15 mouse cellular contexts compared by ENCODE assay signal in the genomic region with DNA sequence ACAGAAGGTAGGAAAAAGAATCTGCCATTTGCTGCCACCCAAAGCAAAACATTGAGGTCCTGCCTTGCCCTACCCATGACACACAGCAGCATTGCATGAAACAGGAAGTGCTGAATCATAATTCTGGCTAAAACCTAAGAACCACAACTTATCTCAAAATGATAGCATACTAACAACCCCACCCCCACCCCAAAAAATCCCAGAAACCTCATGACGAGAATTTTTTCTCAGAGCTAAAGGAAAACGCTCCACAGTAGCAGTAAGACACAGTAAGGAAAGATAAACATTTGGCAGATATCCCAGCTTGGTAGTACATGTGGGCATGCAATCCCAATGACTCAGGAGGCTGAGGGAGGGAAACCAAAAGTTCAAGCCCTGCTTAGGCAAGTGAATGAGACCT. TPM values are rescaled to one million over a fixed set of nuclear protein-coding genes. Genes with fewer than 3 reads are reported as not detected.
DNase-seq lines count a peak whose midpoint lies in the region; ATAC-seq and TF ChIP-seq lines count a peak whose summit lies in the region.
"Had no signal": no experiment of that assay in that cellular context is flagged by ENCODE, and none has a peak within 500 bp of the region (broad histone marks: within the 10 kb centered on the region; RNA-seq: fewer than 3 reads in every experiment).

No protein-coding gene starts in this region.

- H3K4me1 ChIP-seq in G1E (ENCODE audit: insufficient read depth, low read depth, low read length): peaks cover 11% of the 10 kb centered on the region; the same call in 1 of the 2 replicates

- peaks cover 59% of the 10 kb centered on the region for H3K79me2 ChIP-seq in C2C12 (ENCODE audit: control insufficient read depth, insufficient read depth)

- H3K36me3 ChIP-seq in C2C12 (ENCODE audit: control insufficient read depth, insufficient read depth) (peaks cover 10% of the 10 kb centered on the region), G1E (replicated peaks) (peaks cover 4% of the 10 kb centered on the region)
- H3K36me3 ChIP-seq: liver, embryonic 12.5 days had no signal

- H3K79me3 ChIP-seq in C2C12 (ENCODE audit: low read depth): peaks cover 17% of the 10 kb centered on the region

- H3K4me3 ChIP-seq in C2C12 (ENCODE audit: insufficient read depth, poor library complexity, severe bottlenecking): no peak overlapping the region
- H3K4me3 ChIP-seq in G1E (ENCODE audit: low read depth, low read length): no peak overlapping the region; the same call in 1 of the 2 replicates
- H3K4me3 ChIP-seq: liver, embryonic 12.5 days had no signal

- H3ac ChIP-seq in C2C12 (ENCODE audit: control insufficient read depth, insufficient read length, low read depth): no peak overlapping the region

- no peak for DNase-seq in G1E (ENCODE audit: low spot score)
- DNase-seq in c-Kit-positive CD71-negative TER-119-negative erythroid progenitor cells, embryonic 14.5 days (ENCODE audit: low read depth): peak; percentile 30
- no peak for DNase-seq in right cerebral cortex, postnatal 14 days
- no peak for DNase-seq in right cerebral cortex, adult 18-20 months
- DNase-seq in spleen, postnatal 36 days (ENCODE audit: low spot score in 2 of 2): no peak
- DNase-seq in spleen, postnatal 14 days (ENCODE audit: low spot score in 2 of 2): no peak
- DNase-seq: adrenal gland, postnatal 14 days; cerebellum, postnatal 36 days; gastrocnemius, postnatal 14 days; retina, postnatal 1 day; spleen, adult 18-20 months had no signal

- H3K27me3 ChIP-seq in C2C12 (ENCODE audit: control insufficient read depth, insufficient read depth, insufficient read length): no peaks in the 10 kb centered on the region
- H3K27me3 ChIP-seq in G1E (ENCODE audit: insufficient read depth, low read length): no peaks in the 10 kb centered on the region
- H3K27me3 ChIP-seq: liver, embryonic 12.5 days had no signal

- TF ChIP-seq CTCF in C2C12 (IDR thresholded peaks at IDR 0.05; ENCODE audit: control insufficient read depth, insufficient read depth, insufficient read length) (no peak), G1E (IDR thresholded peaks at IDR 0.05; ENCODE audit: low read depth, low read length) (no peak)

- ATAC-seq in G1E (ENCODE audit: extremely low read depth, insufficient number of reproducible peaks, low FRiP score, poor library complexity, severe bottlenecking): peak; percentile 70
- ATAC-seq in megakaryocyte, adult 5-6 weeks (ENCODE audit: poor library complexity, severe bottlenecking): peak; percentile 80
- ATAC-seq: forebrain, embryonic 16.5 days; liver, embryonic 12.5 days had no signal

- no peaks in the 10 kb centered on the region for H3K9me3 ChIP-seq in G1E (replicated peaks)
- H3K9me3 ChIP-seq: liver, embryonic 12.5 days had no signal

TF ChIP-seq in C2C12, 6 proteins besides CTCF, POLR2A, EP300 and RAD21:
- no peak for TF ChIP-seq CEBPB (IDR thresholded peaks at IDR 0.05; ENCODE audit: low read depth)
- TF ChIP-seq MAX (IDR thresholded peaks at IDR 0.05): peak; percentile 48
- TF ChIP-seq USF1 (IDR thresholded peaks at IDR 0.05; ENCODE audit: low read depth): peak; percentile 11
- TF ChIP-seq FOSL1 (IDR thresholded peaks at IDR 0.05; ENCODE audit: insufficient read depth, low read length, poor library complexity, severe bottlenecking): no peak
- TF ChIP-seq MYOD1 (IDR thresholded peaks at IDR 0.05; ENCODE audit: control insufficient read depth, insufficient read length, low read depth): peak; percentile 5
- no peak for TF ChIP-seq MYOG (IDR thresholded peaks at IDR 0.05; ENCODE audit: control insufficient read depth, extremely low read depth, insufficient read length)
TF ChIP-seq in C2C12: peak in this region for 3.

RNA-seq across cellular contexts. Expression of a gene that starts 10.9 kb away (rescaled TPM):
- polyA plus RNA-seq in C2C12 (2012; fragmentation: generic; extraction: Trizol) (14.8 TPM), G1E (2012) (5.5 and 7.0 TPM in 2 replicates)
- total RNA-seq in G1E (2014; fragmentation: Nextera tagmentation) (27.7 and 35.3 TPM in 2 replicates), G1E (2017) (23.9 and 29.6 TPM in 2 replicates)
- 13.6 and 13.8 TPM in 2 replicates for total RNA-seq in megakaryocyte, adult 5-6 weeks (2015)
- 12.1 and 13.6 TPM in 2 replicates for total RNA-seq in megakaryocyte, adult 5-6 weeks (2017)
